Mouse (Mus musculus): ENCODE measurements around the gene Zfp839. TPM values are rescaled to one million over a fixed set of nuclear protein-coding genes. Genes with fewer than 3 reads are reported as not detected.

Gene Zfp839
- polyA plus RNA-seq, 1 experiment from 2014 or later, result 6.0 TPM

- no peaks in the 10 kb centered on the region for H3K4me1 ChIP-seq (ENCODE audit: control insufficient read depth, insufficient read depth, low read length)
- H3K4me3 ChIP-seq (ENCODE audit: low read length), result no peak overlapping the region
- 94% methylated on average over 6 of the region's 6 CpGs for WGBS
- H3K9ac ChIP-seq (ENCODE audit: low read depth, low read length), result no peak overlapping the region
- no peaks in the 10 kb centered on the region for H3K36me3 ChIP-seq (ENCODE audit: control insufficient read depth, insufficient read depth, low read length)
- ATAC-seq (ENCODE audit: low FRiP score, low TSS enrichment), result no peak
- H3K27me3 ChIP-seq (ENCODE audit: control insufficient read depth, insufficient read depth, low read length), result no peaks in the 10 kb centered on the region
- no peak overlapping the region for H3K27ac ChIP-seq (ENCODE audit: low read depth, low read length)
- H3K9me3 ChIP-seq (ENCODE audit: control insufficient read depth, low read length), result no peaks in the 10 kb centered on the region
- no peak overlapping the region for H3K4me2 ChIP-seq (replicated peaks; ENCODE audit: low read depth, low read length)
Observed at GRCm38 (mm10) chr12:110813624-110814023, 36.4 kb upstream of the Zfp839 start.

- no peak overlapping the region for H3K27ac ChIP-seq (ENCODE audit: low read depth, low read length)
- H3K4me1 ChIP-seq (ENCODE audit: control insufficient read depth, insufficient read depth, low read length), result no peaks in the 10 kb centered on the region
- H3K9ac ChIP-seq (ENCODE audit: low read depth, low read length), result no peak overlapping the region
- H3K4me2 ChIP-seq (replicated peaks; ENCODE audit: low read depth, low read length), result no peak overlapping the region
- H3K4me3 ChIP-seq (ENCODE audit: low read length), result no peak overlapping the region
- no peaks in the 10 kb centered on the region for H3K36me3 ChIP-seq (ENCODE audit: control insufficient read depth, insufficient read depth, low read length)
- WGBS, result 79% methylated on average over 17 of the region's 17 CpGs
- H3K27me3 ChIP-seq (ENCODE audit: control insufficient read depth, insufficient read depth, low read length), result no peaks in the 10 kb centered on the region
- no peak for ATAC-seq (ENCODE audit: low FRiP score, low TSS enrichment)
- H3K9me3 ChIP-seq (ENCODE audit: control insufficient read depth, low read length), result no peaks in the 10 kb centered on the region
Observed at GRCm38 (mm10) chr12:110814924-110815323, 35.1 kb upstream of the Zfp839 start.

- H3K4me3 ChIP-seq (ENCODE audit: low read length), result no peak overlapping the region
- ATAC-seq (ENCODE audit: low FRiP score, low TSS enrichment), result no peak
- no peaks in the 10 kb centered on the region for H3K9me3 ChIP-seq (ENCODE audit: control insufficient read depth, low read length)
- no peaks in the 10 kb centered on the region for H3K4me1 ChIP-seq (ENCODE audit: control insufficient read depth, insufficient read depth, low read length)
- no peaks in the 10 kb centered on the region for H3K27me3 ChIP-seq (ENCODE audit: control insufficient read depth, insufficient read depth, low read length)
- H3K9ac ChIP-seq (ENCODE audit: low read depth, low read length), result no peak overlapping the region
- H3K4me2 ChIP-seq (replicated peaks; ENCODE audit: low read depth, low read length), result no peak overlapping the region
- 92% methylated on average over 2 of the region's 2 CpGs for whole genome bisulfite sequencing
- no peaks in the 10 kb centered on the region for H3K36me3 ChIP-seq (ENCODE audit: control insufficient read depth, insufficient read depth, low read length)
- H3K27ac ChIP-seq (ENCODE audit: low read depth, low read length), result no peak overlapping the region
Observed at GRCm38 (mm10) chr12:110816833-110817232, 33.2 kb upstream of the Zfp839 start.

GRCm38 (mm10) chr12:110819367-110819766 is 30.7 kb upstream of the Zfp839 start:
- WGBS, result 67% methylated on average over 8 of the region's 8 CpGs

GRCm38 (mm10) chr12:110821787-110822186 is 28.3 kb upstream of the Zfp839 start:
- Histone ChIP-seq H3K27ac (ENCODE audit: low read depth, low read length) (no peak overlapping the region), H3K9me3 (ENCODE audit: control insufficient read depth, low read length) (no peaks in the 10 kb centered on the region), H3K36me3 (ENCODE audit: control insufficient read depth, insufficient read depth, low read length) (no peaks in the 10 kb centered on the region), H3K4me2 (replicated peaks; ENCODE audit: low read depth, low read length) (no peak overlapping the region), H3K4me1 (ENCODE audit: control insufficient read depth, insufficient read depth, low read length) (no peaks in the 10 kb centered on the region), H3K27me3 (ENCODE audit: control insufficient read depth, insufficient read depth, low read length) (no peaks in the 10 kb centered on the region), H3K9ac (ENCODE audit: low read depth, low read length) (no peak overlapping the region), H3K4me3 (ENCODE audit: low read length) (no peak overlapping the region)
- 79% methylated on average over 2 of the region's 2 CpGs for whole genome bisulfite sequencing
- no peak for ATAC-seq (ENCODE audit: low FRiP score, low TSS enrichment)

More at GRCm38 (mm10) chr12:110819367-110819766, 30.7 kb upstream of the Zfp839 start:
- Histone ChIP-seq H3K36me3 (ENCODE audit: control insufficient read depth, insufficient read depth, low read length) (no peaks in the 10 kb centered on the region), H3K4me3 (ENCODE audit: low read length) (no peak overlapping the region), H3K4me1 (ENCODE audit: control insufficient read depth, insufficient read depth, low read length) (no peaks in the 10 kb centered on the region), H3K27ac (ENCODE audit: low read depth, low read length) (no peak overlapping the region), H3K9ac (ENCODE audit: low read depth, low read length) (no peak overlapping the region), H3K27me3 (ENCODE audit: control insufficient read depth, insufficient read depth, low read length) (no peaks in the 10 kb centered on the region), H3K4me2 (replicated peaks; ENCODE audit: low read depth, low read length) (no peak overlapping the region), H3K9me3 (ENCODE audit: control insufficient read depth, low read length) (no peaks in the 10 kb centered on the region)
- no peak for ATAC-seq (ENCODE audit: low FRiP score, low TSS enrichment)

GRCm38 (mm10) chr12:110822366-110822765 is 27.7 kb upstream of the Zfp839 start:
- H3K4me3 ChIP-seq (ENCODE audit: low read length), result no peak overlapping the region
- no peak overlapping the region for H3K27ac ChIP-seq (ENCODE audit: low read depth, low read length)
- H3K27me3 ChIP-seq (ENCODE audit: control insufficient read depth, insufficient read depth, low read length), result no peaks in the 10 kb centered on the region
- no peak overlapping the region for H3K9ac ChIP-seq (ENCODE audit: low read depth, low read length)
- H3K36me3 ChIP-seq (ENCODE audit: control insufficient read depth, insufficient read depth, low read length), result no peaks in the 10 kb centered on the region
- no peak for ATAC-seq (ENCODE audit: low FRiP score, low TSS enrichment)
- no peak overlapping the region for H3K4me2 ChIP-seq (replicated peaks; ENCODE audit: low read depth, low read length)
- H3K4me1 ChIP-seq (ENCODE audit: control insufficient read depth, insufficient read depth, low read length), result no peaks in the 10 kb centered on the region
- H3K9me3 ChIP-seq (ENCODE audit: control insufficient read depth, low read length), result no peaks in the 10 kb centered on the region
- 82% methylated on average over 7 of the region's 7 CpGs for WGBS

- Histone ChIP-seq H3K27me3 (ENCODE audit: control insufficient read depth, insufficient read depth, low read length) (no peaks in the 10 kb centered on the region), H3K27ac (ENCODE audit: low read depth, low read length) (no peak overlapping the region)
- WGBS, result 90% methylated on average over 4 of the region's 4 CpGs
Observed at GRCm38 (mm10) chr12:110828908-110829307, 21.1 kb upstream of the Zfp839 start.

GRCm38 (mm10) chr12:110830293-110831024 is 19.6 kb upstream of the Zfp839 start:
- H3K27ac ChIP-seq (ENCODE audit: low read depth, low read length), result no peak overlapping the region
- H3K4me1 ChIP-seq (ENCODE audit: control insufficient read depth, insufficient read depth, low read length), result no peaks in the 10 kb centered on the region
- H3K9me3 ChIP-seq (ENCODE audit: control insufficient read depth, low read length), result no peaks in the 10 kb centered on the region
- 0 out of 2 replicates have a peak, but pooled peaks have one; percentile 16 for ATAC-seq (ENCODE audit: low FRiP score, low TSS enrichment)
- no peaks in the 10 kb centered on the region for H3K36me3 ChIP-seq (ENCODE audit: control insufficient read depth, insufficient read depth, low read length)
- no peak overlapping the region for H3K9ac ChIP-seq (ENCODE audit: low read depth, low read length)
- no peaks in the 10 kb centered on the region for H3K27me3 ChIP-seq (ENCODE audit: control insufficient read depth, insufficient read depth, low read length)
- no peak overlapping the region for H3K4me3 ChIP-seq (ENCODE audit: low read length)
- H3K4me2 ChIP-seq (replicated peaks; ENCODE audit: low read depth, low read length), result no peak overlapping the region
- WGBS, result 88% methylated on average over 9 of the region's 11 CpGs

More at GRCm38 (mm10) chr12:110828908-110829307, 21.1 kb upstream of the Zfp839 start:
- H3K9me3 ChIP-seq (ENCODE audit: control insufficient read depth, low read length), result no peaks in the 10 kb centered on the region
- ATAC-seq (ENCODE audit: low FRiP score, low TSS enrichment), result no peak
- H3K4me1 ChIP-seq (ENCODE audit: control insufficient read depth, insufficient read depth, low read length), result no peaks in the 10 kb centered on the region
- no peak overlapping the region for H3K4me3 ChIP-seq (ENCODE audit: low read length)
- no peaks in the 10 kb centered on the region for H3K36me3 ChIP-seq (ENCODE audit: control insufficient read depth, insufficient read depth, low read length)
- H3K9ac ChIP-seq (ENCODE audit: low read depth, low read length), result no peak overlapping the region
- no peak overlapping the region for H3K4me2 ChIP-seq (replicated peaks; ENCODE audit: low read depth, low read length)

- no peaks in the 10 kb centered on the region for H3K9me3 ChIP-seq (ENCODE audit: control insufficient read depth, low read length)
- ATAC-seq (ENCODE audit: low FRiP score, low TSS enrichment), result no peak
- no peaks in the 10 kb centered on the region for H3K27me3 ChIP-seq (ENCODE audit: control insufficient read depth, insufficient read depth, low read length)
- 94% methylated on average over 3 of the region's 3 CpGs for WGBS
- no peak overlapping the region for H3K27ac ChIP-seq (ENCODE audit: low read depth, low read length)
- H3K4me3 ChIP-seq (ENCODE audit: low read length), result no peak overlapping the region
- H3K9ac ChIP-seq (ENCODE audit: low read depth, low read length), result no peak overlapping the region
- H3K4me1 ChIP-seq (ENCODE audit: control insufficient read depth, insufficient read depth, low read length), result peaks cover 9% of the 10 kb centered on the region; the same call in 1 of the 2 replicates
- no peak overlapping the region for H3K4me2 ChIP-seq (replicated peaks; ENCODE audit: low read depth, low read length)
- H3K36me3 ChIP-seq (ENCODE audit: control insufficient read depth, insufficient read depth, low read length), result no peaks in the 10 kb centered on the region
Observed at GRCm38 (mm10) chr12:110835182-110835581, 14.9 kb upstream of the Zfp839 start.

Measured in kidney, embryonic 14.5 days (tissue).